Mouse (Mus musculus) layer of hippocampus, adult 11-12 months (tissue): Measurements from ENCODE around the gene Gnrhr.
A peak's percentile ranks its signal among the peaks of the same experiment; 100 is the strongest.

Source experiments
- DNase-seq: peaks from one replicate; pipeline ENCODE4 v3.0.0; 2022; ENCODE audit warnings: low spot score

The Gnrhr gene

DNA sequence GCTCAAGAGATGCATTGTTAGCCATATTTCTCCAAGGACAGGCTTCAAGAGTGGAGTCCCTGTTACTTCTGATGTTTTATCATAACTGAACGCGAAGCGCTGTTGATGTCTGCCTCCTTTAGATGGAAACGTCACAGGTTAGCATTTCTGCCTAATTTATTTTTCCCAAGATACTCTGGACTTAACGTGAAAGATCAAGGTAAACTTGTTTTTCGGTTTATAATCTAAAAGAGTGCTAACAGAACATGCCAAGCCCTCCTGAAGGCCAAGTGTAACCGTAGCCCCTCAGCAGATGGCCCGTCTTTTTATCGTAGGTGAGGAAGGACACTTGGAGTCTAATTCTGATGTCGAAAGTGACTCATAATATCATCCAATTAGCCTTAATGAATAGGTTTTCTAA is at the start of gene Gnrhr:
Gene Gnrhr (minus strand): TSS at position 101 of the 400 bp plus-strand sequence.
- DNase-seq = no peak

DNA sequence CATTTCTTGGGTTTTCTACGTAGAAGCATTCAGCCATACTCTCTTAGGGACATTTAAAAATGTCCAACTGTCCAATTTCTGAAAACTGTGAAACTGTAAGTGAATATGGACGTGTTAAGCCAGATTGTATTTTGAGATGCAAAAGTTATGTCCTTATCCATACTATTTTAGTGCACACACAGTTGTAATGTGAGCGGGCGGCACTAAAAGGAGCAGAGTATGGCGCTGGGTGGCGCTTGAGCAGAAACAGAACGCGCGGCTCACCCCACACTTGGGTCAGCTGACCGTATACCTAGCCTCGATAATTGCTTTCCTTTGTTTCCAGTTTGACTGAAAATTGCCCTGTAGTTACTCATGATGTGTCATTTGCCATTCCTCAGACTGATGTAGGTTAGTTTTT is 48.9 kb upstream of the Gnrhr start:
- DNase-seq = no peak

GRCm38 (mm10) chr5:86244880-86245279 is 47.2 kb upstream of the Gnrhr start:
- no peak for DNase-seq

- DNase-seq = no peak
Measured at GRCm38 (mm10) chr5:86244275-86244674, 46.6 kb upstream of the Gnrhr start.

GRCm38 (mm10) chr5:86227156-86227853 is 29.6 kb upstream of the Gnrhr start:
- no peak for DNase-seq

DNA sequence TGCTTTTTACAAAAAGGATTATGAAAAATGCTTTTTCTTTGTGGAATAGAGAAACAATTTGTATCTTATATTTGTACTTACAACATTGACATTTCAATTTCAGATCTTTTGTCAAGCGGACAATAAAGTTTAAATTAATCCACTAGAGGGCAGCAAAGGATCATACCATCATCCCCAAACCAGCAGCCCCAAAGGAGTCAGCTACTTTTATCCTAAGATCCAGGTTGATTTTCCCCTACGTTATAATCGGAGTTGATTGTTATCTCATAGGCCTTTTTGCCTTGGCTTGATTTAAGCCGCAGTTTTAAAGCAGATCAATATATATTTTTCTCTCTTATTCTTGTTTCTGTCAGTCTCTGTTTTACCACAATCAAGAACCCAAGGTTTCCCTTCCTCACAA is 6.3 kb downstream of the Gnrhr start:
- no peak for DNase-seq

- DNase-seq = no peak
Measured at GRCm38 (mm10) chr5:86190770-86191169, 6.9 kb downstream of the Gnrhr start.

DNA sequence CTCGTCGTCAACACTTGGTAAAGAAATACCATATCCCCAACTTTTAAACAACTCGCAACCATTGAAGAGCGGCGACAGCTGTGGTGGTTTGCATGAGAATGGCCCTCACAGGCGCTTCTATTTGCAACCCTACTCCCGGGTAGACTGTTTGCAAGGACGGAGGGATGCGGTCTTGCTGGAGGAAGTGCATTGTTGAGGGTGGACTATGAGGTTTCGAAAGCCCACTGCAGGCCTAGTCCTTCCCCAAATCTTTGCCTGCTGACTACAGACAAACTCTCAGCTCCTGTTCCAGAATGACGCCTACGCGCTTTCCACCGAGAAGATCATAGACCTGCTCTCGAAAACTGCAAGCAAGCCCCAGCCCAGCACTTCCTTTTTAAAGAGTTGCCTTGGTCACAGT is 7.4 kb downstream of the Gnrhr start:
- no peak for DNase-seq

DNA sequence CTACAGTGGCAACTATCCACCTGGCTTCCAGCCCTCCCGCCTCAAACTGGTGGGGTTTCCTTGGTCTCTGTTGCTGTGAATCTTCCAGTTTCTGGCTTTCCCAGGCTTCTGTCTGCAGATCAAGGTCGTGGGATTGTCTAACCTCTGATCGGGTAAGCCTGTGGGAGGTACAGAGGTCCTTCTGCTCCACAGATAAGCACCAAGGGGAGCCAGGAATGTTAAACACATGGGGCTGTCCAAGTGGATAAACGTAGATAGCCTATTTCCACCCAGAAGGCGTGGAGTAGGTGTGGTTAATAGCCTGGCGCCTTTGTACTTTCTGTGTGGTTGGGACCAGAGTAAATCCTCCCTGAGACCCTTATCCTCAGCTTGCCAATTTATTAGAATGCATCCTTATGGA is 10.3 kb downstream of the Gnrhr start:
- no peak for DNase-seq

DNA sequence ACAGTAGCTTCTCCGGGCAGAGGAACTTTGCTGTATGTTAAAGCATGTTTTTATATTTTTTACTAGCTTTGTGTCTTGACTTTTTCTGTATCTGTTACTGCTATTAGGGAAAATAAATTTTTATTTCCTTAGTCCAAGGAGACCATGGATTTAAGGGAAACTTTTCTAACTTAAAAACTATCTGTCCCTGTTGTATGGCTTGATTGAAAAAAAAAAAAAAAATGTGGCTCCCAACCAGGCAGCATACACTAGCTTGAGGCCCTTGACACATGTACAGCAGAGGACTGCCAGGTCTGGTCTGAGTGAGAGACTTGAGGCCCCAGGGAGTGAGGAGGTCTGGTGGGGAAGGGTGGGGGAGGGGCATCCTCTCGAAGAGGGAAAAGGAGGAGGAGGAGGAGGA is 23.9 kb downstream of the Gnrhr start:
- DNase-seq = no peak

- peak; percentile 98 for DNase-seq
Measured at GRCm38 (mm10) chr5:86172449-86173161, 25.1 kb downstream of the Gnrhr start, which contains the start of gene Uba6. Gene Uba6, minus strand, starts transcription at chr5:86172803.

- DNase-seq = no peak
Measured at GRCm38 (mm10) chr5:86172088-86172448, 25.6 kb downstream of the Gnrhr start.
